ENCODE assay signal across 15 mouse cellular contexts in genomic region chr14:121937601-121938255, GRCm38 (mm10). TPM values are rescaled to one million over a fixed set of nuclear protein-coding genes. Genes with fewer than 3 reads are reported as not detected.
DNase-seq lines count a peak whose midpoint lies in the region; ATAC-seq and TF ChIP-seq lines count a peak whose summit lies in the region.
"Had no signal": no experiment of that assay in that cellular context is flagged by ENCODE, and none has a peak within 500 bp of the region (broad histone marks: within the 10 kb centered on the region; RNA-seq: fewer than 3 reads in every experiment).

No protein-coding gene starts in this region.

- no peaks in the 10 kb centered on the region for H3K27me3 ChIP-seq in kidney, embryonic 16.5 days (ENCODE audit: insufficient read depth, low read length)
- no peaks in the 10 kb centered on the region for H3K27me3 ChIP-seq in CH12.LX (replicated peaks)
- H3K27me3 ChIP-seq in embryonic facial prominence, embryonic 15.5 days: no peaks in the 10 kb centered on the region
- peaks cover 2% of the 10 kb centered on the region for H3K27me3 ChIP-seq in megakaryocyte, embryonic 14.5 days (replicated peaks)
- no peaks in the 10 kb centered on the region for H3K27me3 ChIP-seq in hindbrain, postnatal 0 days (ENCODE audit: insufficient read depth, low read length)
- no peaks in the 10 kb centered on the region for H3K27me3 ChIP-seq in midbrain, embryonic 10.5 days (ENCODE audit: low read depth, poor library complexity, severe bottlenecking)
- H3K27me3 ChIP-seq: limb, embryonic 13.5 days; midbrain, embryonic 15.5 days had no signal

- TF ChIP-seq RAD21 in CH12.LX (IDR thresholded peaks at IDR 0.05; ENCODE audit: low read depth, low read length): no peak

- H3K27ac ChIP-seq in kidney, embryonic 16.5 days (ENCODE audit: low read length): 0 out of 2 replicates have a peak overlapping the region, but pooled peaks have one; percentile 14
- H3K27ac ChIP-seq in CH12.LX (ENCODE audit: insufficient read depth, low read depth): peak overlapping the region; percentile 99
- peak overlapping the region; percentile 41; the same call in 1 of the 2 replicates for H3K27ac ChIP-seq in embryonic facial prominence, embryonic 15.5 days (replicated peaks)
- no peak overlapping the region for H3K27ac ChIP-seq in hindbrain, postnatal 0 days
- H3K27ac ChIP-seq in midbrain, embryonic 10.5 days (replicated peaks): no peak overlapping the region
- H3K27ac ChIP-seq: limb, embryonic 13.5 days; midbrain, embryonic 15.5 days had no signal

- peak; percentile 27; the same call in 1 of the 2 replicates for ATAC-seq in kidney, embryonic 16.5 days (ENCODE audit: low FRiP score, low TSS enrichment)
- ATAC-seq in embryonic facial prominence, embryonic 15.5 days (ENCODE audit: insufficient number of reproducible peaks, low FRiP score, low TSS enrichment, low read depth): no peak
- ATAC-seq in hindbrain, postnatal 0 days: no peak
- ATAC-seq: hindbrain, embryonic 16.5 days; midbrain, embryonic 15.5 days had no signal

- peaks cover 17% of the 10 kb centered on the region for H3K36me3 ChIP-seq in kidney, embryonic 16.5 days (ENCODE audit: insufficient read depth, low read length)
- peaks cover 6 to 36% of the 10 kb centered on the region in 2 experiments for H3K36me3 ChIP-seq in CH12.LX (replicated peaks in 1 of 2; ENCODE audit: control insufficient read depth in 1 of 2, insufficient read depth in 1 of 2, low read length in 1 of 2)
- H3K36me3 ChIP-seq in embryonic facial prominence, embryonic 15.5 days: peaks cover 8% of the 10 kb centered on the region
- H3K36me3 ChIP-seq in megakaryocyte, embryonic 14.5 days (replicated peaks; ENCODE audit: low read length): peaks cover 40% of the 10 kb centered on the region
- H3K36me3 ChIP-seq in hindbrain, postnatal 0 days (ENCODE audit: insufficient read depth, low read length): 0 out of 2 replicates have a peak, but pooled peaks cover 4% of the 10 kb centered on the region
- peaks cover 30% of the 10 kb centered on the region for H3K36me3 ChIP-seq in midbrain, embryonic 10.5 days

- intact Hi-C loops in left cerebral cortex, postnatal 14 days (cut with DNase I): no loop called here

- DNase-seq in kidney, adult 18-20 months: no peak
- no peak for DNase-seq in CH12.LX (ENCODE audit: extremely low read depth)
- no peak for DNase-seq in left cerebral cortex, postnatal 14 days (ENCODE audit: low spot score in 2 of 2)
- no peak for DNase-seq in hindbrain, postnatal 0 days (ENCODE audit: low spot score)
- DNase-seq in midbrain, embryonic 10.5 days (ENCODE audit: low spot score): no peak
- DNase-seq: adrenal gland, postnatal 10 days; cerebellum, adult 9-10 months; gastrocnemius, postnatal 10 days had no signal

- H3K4me3 ChIP-seq in kidney, embryonic 16.5 days (ENCODE audit: low read length): no peak overlapping the region
- H3K4me3 ChIP-seq in CH12.LX (replicated peaks in 1 of 3; ENCODE audit: low read depth in 2 of 3, low read length in 2 of 3, poor library complexity in 1 of 3): peak overlapping the region in 2 of 3 experiments; percentile 8 to 21
- H3K4me3 ChIP-seq in embryonic facial prominence, embryonic 15.5 days (replicated peaks): no peak overlapping the region
- H3K4me3 ChIP-seq in megakaryocyte, embryonic 14.5 days (replicated peaks): peak overlapping the region; percentile 36
- no peak overlapping the region for H3K4me3 ChIP-seq in hindbrain, postnatal 0 days (ENCODE audit: low read length)
- H3K4me3 ChIP-seq in midbrain, embryonic 10.5 days: no peak overlapping the region
- H3K4me3 ChIP-seq: limb, embryonic 13.5 days; midbrain, embryonic 15.5 days had no signal

- 80% methylated on average over 11 of the region's 11 CpGs for WGBS in kidney, embryonic 16.5 days
- 81% methylated on average over 11 of the region's 11 CpGs for WGBS in embryonic facial prominence, embryonic 15.5 days
- 88% methylated on average over 11 of the region's 11 CpGs for WGBS in hindbrain, postnatal 0 days
- WGBS in midbrain, embryonic 10.5 days: 89% methylated on average over 11 of the region's 11 CpGs

- H3K79me2 ChIP-seq in CH12.LX (replicated peaks; ENCODE audit: control insufficient read depth, extremely low read depth, insufficient read depth, poor library complexity, severe bottlenecking): no peaks in the 10 kb centered on the region

- peak; percentile 65 for TF ChIP-seq POLR2A in CH12.LX (IDR thresholded peaks at IDR 0.05; ENCODE audit: low read depth, low read length)

- peak; percentile 24 for TF ChIP-seq EP300 in CH12.LX (IDR thresholded peaks at IDR 0.05; ENCODE audit: low read length)

- H3K9me3 ChIP-seq in kidney, embryonic 16.5 days (ENCODE audit: low read length): peaks cover 9% of the 10 kb centered on the region; the same call in 1 of the 2 replicates
- H3K9me3 ChIP-seq in CH12.LX (replicated peaks; ENCODE audit: low read length): peaks cover 16% of the 10 kb centered on the region
- peaks cover 4% of the 10 kb centered on the region; the same call in 1 of the 2 replicates for H3K9me3 ChIP-seq in embryonic facial prominence, embryonic 15.5 days (replicated peaks)
- peaks cover 14% of the 10 kb centered on the region for H3K9me3 ChIP-seq in megakaryocyte, embryonic 14.5 days
- peaks cover 5% of the 10 kb centered on the region; the same call in 1 of the 2 replicates for H3K9me3 ChIP-seq in hindbrain, postnatal 0 days (ENCODE audit: low read length)
- peaks cover 7% of the 10 kb centered on the region; the same call in 1 of the 2 replicates for H3K9me3 ChIP-seq in midbrain, embryonic 10.5 days (replicated peaks)
- H3K9me3 ChIP-seq: midbrain, embryonic 15.5 days had no signal

- no peak for TF ChIP-seq CTCF in CH12.LX (conservative IDR thresholded peaks at IDR 0.05 in 1 of 2, IDR thresholded peaks at IDR 0.05 in 1 of 2; ENCODE audit: low read depth in 2 of 2, low read length in 2 of 2)
- TF ChIP-seq CTCF in hindbrain, postnatal 0 days (IDR thresholded peaks at IDR 0.05; ENCODE audit: low read depth): no peak

- H3K9ac ChIP-seq in kidney, embryonic 16.5 days (replicated peaks; ENCODE audit: low read length): no peak overlapping the region
- peak overlapping the region; percentile 69 for H3K9ac ChIP-seq in CH12.LX (ENCODE audit: insufficient read depth, low read depth)
- H3K9ac ChIP-seq in embryonic facial prominence, embryonic 15.5 days: no peak overlapping the region
- no peak overlapping the region for H3K9ac ChIP-seq in hindbrain, postnatal 0 days (replicated peaks; ENCODE audit: low read length)
- H3K9ac ChIP-seq: limb, embryonic 13.5 days; midbrain, embryonic 15.5 days had no signal

- in situ Hi-C loops in CH12.LX (cut with MboI; ENCODE audit: low pct_ligation_motif_present, low pct_unique_long_range_greater_than_20kb, low sequenced_read_pairs): no loop called here

- no peaks in the 10 kb centered on the region for H3K4me1 ChIP-seq in kidney, embryonic 16.5 days (ENCODE audit: insufficient read depth, low read length)
- peaks cover 19 to 59% of the 10 kb centered on the region in 2 experiments for H3K4me1 ChIP-seq in CH12.LX (ENCODE audit: control insufficient read depth in 1 of 2, insufficient read depth in 2 of 2)
- 0 out of 2 replicates have a peak, but pooled peaks cover 3% of the 10 kb centered on the region for H3K4me1 ChIP-seq in embryonic facial prominence, embryonic 15.5 days
- H3K4me1 ChIP-seq in megakaryocyte, embryonic 14.5 days: peaks cover 35% of the 10 kb centered on the region
- no peaks in the 10 kb centered on the region for H3K4me1 ChIP-seq in hindbrain, postnatal 0 days (ENCODE audit: insufficient read depth, low read length)
- H3K4me1 ChIP-seq in midbrain, embryonic 10.5 days: no peaks in the 10 kb centered on the region
- H3K4me1 ChIP-seq: limb, embryonic 13.5 days; midbrain, embryonic 15.5 days had no signal

- H3K4me2 ChIP-seq in kidney, embryonic 16.5 days (replicated peaks; ENCODE audit: low read depth, low read length): no peak overlapping the region
- H3K4me2 ChIP-seq in CH12.LX (ENCODE audit: insufficient read depth, low read depth, poor library complexity, severe bottlenecking): peak overlapping the region; percentile 69
- H3K4me2 ChIP-seq in embryonic facial prominence, embryonic 15.5 days (replicated peaks): no peak overlapping the region
- H3K4me2 ChIP-seq in hindbrain, postnatal 0 days (ENCODE audit: low read depth, low read length): no peak overlapping the region
- H3K4me2 ChIP-seq: limb, embryonic 13.5 days; midbrain, embryonic 15.5 days had no signal

- dilution Hi-C loops in CH12.LX (cut with MboI; ENCODE audit: extremely low pct_ligation_motif_present, extremely low pct_unique_long_range_greater_than_20kb, low sequenced_read_pairs): no loop called here

RNA-seq across cellular contexts. Expression of gene Gpr18, which starts 22.1 kb away (rescaled TPM):
- not detected in 2 replicates for polyA plus RNA-seq in kidney, embryonic 16.5 days (2015; fragmentation: Nextera tagmentation; extraction: Ambion mirVana)
- total RNA-seq in CH12.LX (2012; rRNA removed) (26.8 and 33.5 TPM in 2 replicates), CH12.LX (2014; rRNA removed) (32.5 and 37.0 TPM in 2 replicates)
- 37.8 and 46.2 TPM in 2 replicates for polyA plus RNA-seq in CH12.LX (2012; ENCODE audit: insufficient read length, low read depth)
- polyA plus RNA-seq in embryonic facial prominence, embryonic 15.5 days (2015; fragmentation: Nextera tagmentation; extraction: Ambion mirVana): 0.21 and 0.43 TPM in 2 replicates
- polyA plus RNA-seq in megakaryocyte, embryonic 14.5 days (2012; ENCODE audit: insufficient read depth, low replicate concordance): 0.06 TPM in 1 of 2 replicates, not detected in the other
- not detected for total RNA-seq in left cerebral cortex, postnatal 14 days (2021)
- total RNA-seq in hindbrain, postnatal 0 days (2014; rRNA removed): not detected in 2 replicates
- polyA plus RNA-seq in hindbrain, postnatal 0 days (2015; fragmentation: Nextera tagmentation; extraction: Ambion mirVana): not detected in 2 replicates
- polyA plus RNA-seq in midbrain, embryonic 10.5 days (2016; fragmentation: Nextera tagmentation; extraction: Ambion mirVana): 0.07 and 0.20 TPM in 2 replicates
- total RNA-seq: gastrocnemius, postnatal 10 days; layer of hippocampus, adult 18-20 months had no signal

RNA-seq across cellular contexts. Expression of gene Gpr183, which starts 27.3 kb away (rescaled TPM):
- polyA plus RNA-seq in kidney, embryonic 16.5 days (2015; fragmentation: Nextera tagmentation; extraction: Ambion mirVana): 4.0 and 4.9 TPM in 2 replicates
- total RNA-seq in CH12.LX (2012; rRNA removed): 3.6 and 4.0 TPM in 2 replicates
- total RNA-seq in CH12.LX (2014; rRNA removed): 16.2 and 16.3 TPM in 2 replicates
- polyA plus RNA-seq in CH12.LX (2012; ENCODE audit: insufficient read length, low read depth): 8.3 and 8.7 TPM in 2 replicates
- 4.9 and 5.0 TPM in 2 replicates for polyA plus RNA-seq in embryonic facial prominence, embryonic 15.5 days (2015; fragmentation: Nextera tagmentation; extraction: Ambion mirVana)
- 0.89 TPM in 1 of 2 replicates, not detected in the other for polyA plus RNA-seq in megakaryocyte, embryonic 14.5 days (2012; ENCODE audit: insufficient read depth, low replicate concordance)
- under 1 TPM; 0.66 to 0.91 TPM for total RNA-seq in left cerebral cortex, postnatal 14 days (2021)
- total RNA-seq in hindbrain, postnatal 0 days (2014; rRNA removed): 1.3 and 1.5 TPM in 2 replicates
- polyA plus RNA-seq in hindbrain, postnatal 0 days (2015; fragmentation: Nextera tagmentation; extraction: Ambion mirVana): 0.56 and 0.58 TPM in 2 replicates
- polyA plus RNA-seq in midbrain, embryonic 10.5 days (2016; fragmentation: Nextera tagmentation; extraction: Ambion mirVana): 1.8 and 1.9 TPM in 2 replicates

RNA-seq across cellular contexts. Expression of gene Ubac2, which starts 59.3 kb away (rescaled TPM):
- 77.5 and 79.1 TPM in 2 replicates for polyA plus RNA-seq in kidney, embryonic 16.5 days (2015; fragmentation: Nextera tagmentation; extraction: Ambion mirVana)
- total RNA-seq in CH12.LX (2012; rRNA removed): 30.8 and 32.8 TPM in 2 replicates
- total RNA-seq in CH12.LX (2014; rRNA removed): 39.7 and 40.1 TPM in 2 replicates
- polyA plus RNA-seq in CH12.LX (2012; ENCODE audit: insufficient read length, low read depth): 32.6 and 35.5 TPM in 2 replicates
- 67.3 and 67.5 TPM in 2 replicates for polyA plus RNA-seq in embryonic facial prominence, embryonic 15.5 days (2015; fragmentation: Nextera tagmentation; extraction: Ambion mirVana)
- 55.9 and 94.6 TPM in 2 replicates for polyA plus RNA-seq in megakaryocyte, embryonic 14.5 days (2012; ENCODE audit: insufficient read depth, low replicate concordance)
- total RNA-seq in left cerebral cortex, postnatal 14 days (2021): 10 to 100 TPM; 33.5 to 34.0 TPM
- 42.9 and 45.6 TPM in 2 replicates for total RNA-seq in hindbrain, postnatal 0 days (2014; rRNA removed)
- polyA plus RNA-seq in hindbrain, postnatal 0 days (2015; fragmentation: Nextera tagmentation; extraction: Ambion mirVana): 55.4 and 55.8 TPM in 2 replicates
- 76.6 and 78.3 TPM in 2 replicates for polyA plus RNA-seq in midbrain, embryonic 10.5 days (2016; fragmentation: Nextera tagmentation; extraction: Ambion mirVana)

Comparison
In these comparisons a context has a peak if more than half of its experiments do, and no peak if none do; other contexts are left out.
1. H3K27ac ChIP-seq: peak in kidney, embryonic 16.5 days (single experiment), CH12.LX (single experiment) and embryonic facial prominence, embryonic 15.5 days (single experiment); none in hindbrain, postnatal 0 days (single experiment) and midbrain, embryonic 10.5 days (single experiment).
2. H3K4me3 ChIP-seq: peak in CH12.LX (2 of 3) and megakaryocyte, embryonic 14.5 days (single experiment); none in kidney, embryonic 16.5 days (single experiment), embryonic facial prominence, embryonic 15.5 days (single experiment), hindbrain, postnatal 0 days (single experiment) and midbrain, embryonic 10.5 days (single experiment).
3. RNA of gene Gpr18, which starts 22.1 kb away (polyA plus RNA-seq): 37.8 to 46.2 TPM in CH12.LX; 0.21 to 0.43 TPM in embryonic facial prominence, embryonic 15.5 days, 0.07 to 0.20 TPM in midbrain, embryonic 10.5 days, not detected in hindbrain, postnatal 0 days, not detected in kidney, embryonic 16.5 days and 0.06 TPM in megakaryocyte, embryonic 14.5 days; every median in the first group is over 10 times any median in the second.